Mouse (Mus musculus): ENCODE measurements around the gene Ncoa6. TPM values are rescaled to one million over a fixed set of nuclear protein-coding genes. Genes with fewer than 3 reads are reported as not detected.

Gene Ncoa6
- 10 to 100 TPM; 17.8 to 18.0 TPM for total RNA-seq (2021)
- long read RNA-seq, experiment 1, partial matches to known transcripts: 1 of 4 reads
- long read RNA-seq, experiment 1, other reads (novel, unspliced or antisense): 3 of 4 reads
- long read RNA-seq, experiment 2, partial matches to known transcripts: 2 of 5 reads
- long read RNA-seq, experiment 2, other reads (novel, unspliced or antisense): 3 of 5 reads

DNA sequence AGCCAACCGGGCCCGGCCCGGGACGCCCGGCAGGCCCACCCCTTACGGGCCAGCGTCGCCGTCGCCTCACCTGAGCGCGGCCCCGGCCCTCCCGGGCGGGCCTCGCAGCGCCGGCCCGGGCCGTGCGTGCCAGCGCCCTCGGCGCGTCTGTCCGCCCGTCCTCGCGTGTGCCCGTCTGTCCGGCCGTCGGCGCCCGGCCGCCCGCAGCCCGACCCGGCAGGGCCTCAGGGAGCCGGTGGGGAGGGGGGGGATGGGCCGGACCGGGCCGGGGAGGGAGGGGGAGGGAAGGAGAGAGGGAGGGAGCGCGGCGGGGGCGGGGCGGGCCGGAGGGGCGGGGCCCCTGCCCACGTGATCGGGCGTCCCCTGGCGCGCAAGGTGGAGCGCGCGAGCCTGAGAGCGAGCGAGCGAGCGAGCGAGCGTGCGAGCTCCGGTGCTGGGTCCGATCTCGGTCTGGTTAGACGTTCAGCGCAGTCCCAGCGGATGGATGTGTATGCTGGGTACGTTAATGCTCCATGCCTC is at the start of gene Ncoa6:
Ncoa6 (minus strand) TSS at position 325 of the 519 bp plus-strand sequence.
- intact Hi-C loops (cut with DNase I; ENCODE audit: low total_unique reads): no loop called here
- DNase-seq: peak; percentile 75

DNA sequence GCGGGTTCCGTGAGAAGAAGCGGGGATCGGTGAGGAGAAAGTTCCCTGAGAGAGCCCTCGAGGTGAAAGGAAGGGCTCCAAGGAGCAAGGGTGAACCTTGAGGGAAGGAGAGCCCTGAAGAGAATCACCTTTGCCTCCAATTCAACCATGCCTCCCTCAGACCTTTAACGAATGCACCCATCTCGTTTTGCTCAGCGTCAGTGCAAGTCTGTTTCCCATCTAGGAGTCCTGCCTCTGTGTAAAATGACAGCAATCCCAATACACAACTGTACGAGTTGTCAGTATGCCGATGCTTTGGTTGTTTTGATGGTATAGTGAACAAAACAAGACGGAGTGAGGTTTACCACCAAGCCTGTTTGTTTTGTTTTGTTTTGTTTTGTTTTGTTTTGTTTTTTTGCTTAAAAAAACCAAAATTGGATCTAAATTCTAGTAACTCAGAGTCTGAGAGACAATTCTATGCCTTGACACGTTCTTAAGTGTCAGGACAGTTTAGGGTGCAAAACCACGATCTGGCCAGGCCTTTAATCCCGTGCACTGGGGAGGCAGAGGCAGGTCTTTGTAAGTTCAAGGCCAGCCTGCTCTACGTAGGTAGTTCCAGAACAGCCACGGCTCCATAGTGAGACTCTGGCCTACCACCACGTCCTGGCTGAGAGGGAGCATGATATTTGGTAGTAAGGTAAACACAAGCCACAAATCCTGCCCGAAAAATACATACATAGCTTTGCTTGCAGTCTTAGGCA is 45.0 kb upstream of the Ncoa6 start:
- no peak for DNase-seq
- intact Hi-C loops (cut with DNase I; ENCODE audit: low total_unique reads): no loop called here

GRCm38 (mm10) chr2:155517455-155518423 is 44.0 kb upstream of the Ncoa6 start, which contains the start of the genes Acss2 and Ggt7:
Gene Acss2 (plus strand): TSS chr2:155517948.
Gene Ggt7 (minus strand): TSS chr2:155518237.
- intact Hi-C loops (cut with DNase I; ENCODE audit: low total_unique reads): loop anchor here (2.0 kb wide), 1 partner anchor 67 kb away; no protein-coding TSS in a partner anchor
- peak; percentile 99 for DNase-seq

- intact Hi-C loops (cut with DNase I; ENCODE audit: low total_unique reads): loop anchor here (2.0 kb wide), 2 partner anchors 69 to 105 kb away; no protein-coding TSS in a partner anchor
- DNase-seq: peak; percentile 55
These were observed 42.2 kb upstream of the Ncoa6 start for GRCm38 (mm10) chr2:155515941-155516340.

GRCm38 (mm10) chr2:155514666-155515065 is 41.0 kb upstream of the Ncoa6 start:
- peak; percentile 78 for DNase-seq
- intact Hi-C loops (cut with DNase I; ENCODE audit: low total_unique reads): loop anchor here (2.0 kb wide), 1 partner anchor 106 kb away; no protein-coding TSS in a partner anchor

DNA sequence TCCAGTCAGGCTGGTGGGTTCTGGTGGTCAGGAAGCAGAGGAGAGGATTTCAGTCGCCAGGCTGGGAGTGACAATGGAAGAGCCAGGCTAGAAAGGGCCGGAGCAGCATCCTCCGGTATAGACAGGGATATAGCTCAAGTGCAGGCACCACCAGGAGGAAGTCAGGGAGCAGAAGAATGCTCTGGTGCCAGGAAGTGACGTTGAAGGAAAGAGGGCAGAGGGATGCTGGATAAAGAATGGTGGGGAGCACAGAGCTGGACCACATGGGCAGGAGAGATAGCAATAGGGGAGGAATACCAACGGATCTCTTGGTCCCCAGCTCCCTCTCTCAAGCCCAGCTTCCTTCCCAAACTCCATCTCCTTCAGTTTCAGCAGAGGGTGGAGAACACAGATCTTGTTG is 39.8 kb upstream of the Ncoa6 start:
- intact Hi-C loops (cut with DNase I; ENCODE audit: low total_unique reads): no loop called here
- DNase-seq: no peak

GRCm38 (mm10) chr2:155512479-155512878 is 38.8 kb upstream of the Ncoa6 start:
- peak; percentile 32 for DNase-seq

DNA sequence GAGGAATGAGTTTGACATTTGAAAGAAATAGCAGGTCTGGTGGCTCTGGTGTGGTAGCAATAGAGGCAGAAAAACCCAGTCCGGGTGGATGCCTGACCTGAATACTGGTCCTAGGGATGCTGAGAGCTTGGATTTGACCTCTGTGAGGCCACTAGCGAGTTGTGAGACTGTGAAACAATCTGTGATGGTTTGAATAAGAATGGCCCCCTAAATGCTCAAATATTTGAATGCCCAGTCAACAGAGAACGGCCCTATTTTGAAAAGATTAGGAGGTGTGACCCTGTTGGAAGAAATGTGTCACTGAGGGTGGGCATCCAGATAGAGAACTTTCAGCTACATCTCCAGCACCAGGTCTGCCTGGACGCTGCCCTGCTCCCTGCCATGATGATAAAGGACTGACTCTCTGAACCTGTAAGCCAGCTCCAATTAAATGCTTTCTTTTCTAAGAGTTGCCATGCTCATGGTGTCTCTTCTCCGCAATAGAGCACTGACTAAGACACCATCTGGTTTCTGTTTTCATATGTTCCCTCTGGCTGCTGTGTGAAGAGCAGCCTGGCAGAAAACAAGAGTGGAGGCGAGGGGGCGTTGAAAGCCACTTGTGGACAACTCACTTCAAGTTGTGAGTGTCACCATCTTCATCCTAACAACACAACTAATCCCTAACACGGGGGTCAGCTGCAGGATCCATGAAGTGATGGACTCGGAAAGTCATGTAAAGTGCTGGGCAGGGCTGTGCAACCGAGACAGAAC is 34.2 kb upstream of the Ncoa6 start:
- intact Hi-C loops (cut with DNase I; ENCODE audit: low total_unique reads): no loop called here
- no peak for DNase-seq

More at GRCm38 (mm10) chr2:155512479-155512878, 38.8 kb upstream of the Ncoa6 start:
- intact Hi-C loops (cut with DNase I; ENCODE audit: low total_unique reads): no loop called here

DNA sequence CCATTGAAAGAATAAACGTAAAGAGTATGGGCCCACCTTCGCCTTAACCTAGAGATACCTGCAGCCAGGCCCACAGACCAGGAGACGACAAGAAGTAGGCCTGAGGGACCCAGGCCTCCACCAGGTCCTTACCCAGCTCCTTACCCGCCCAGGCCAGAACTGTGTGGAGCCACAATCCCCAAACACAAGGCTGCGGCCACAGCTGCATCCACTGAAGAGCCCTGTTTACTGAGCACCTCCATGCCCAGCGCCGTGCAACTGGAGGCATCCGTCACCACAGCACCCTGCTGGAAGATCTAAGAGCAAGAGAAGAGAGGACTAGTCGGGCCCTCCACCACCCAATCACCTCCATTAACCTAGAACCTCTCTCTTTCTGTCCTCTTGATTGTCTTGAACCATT is 32.1 kb upstream of the Ncoa6 start:
- intact Hi-C loops (cut with DNase I; ENCODE audit: low total_unique reads): no loop called here
- DNase-seq: no peak

DNA sequence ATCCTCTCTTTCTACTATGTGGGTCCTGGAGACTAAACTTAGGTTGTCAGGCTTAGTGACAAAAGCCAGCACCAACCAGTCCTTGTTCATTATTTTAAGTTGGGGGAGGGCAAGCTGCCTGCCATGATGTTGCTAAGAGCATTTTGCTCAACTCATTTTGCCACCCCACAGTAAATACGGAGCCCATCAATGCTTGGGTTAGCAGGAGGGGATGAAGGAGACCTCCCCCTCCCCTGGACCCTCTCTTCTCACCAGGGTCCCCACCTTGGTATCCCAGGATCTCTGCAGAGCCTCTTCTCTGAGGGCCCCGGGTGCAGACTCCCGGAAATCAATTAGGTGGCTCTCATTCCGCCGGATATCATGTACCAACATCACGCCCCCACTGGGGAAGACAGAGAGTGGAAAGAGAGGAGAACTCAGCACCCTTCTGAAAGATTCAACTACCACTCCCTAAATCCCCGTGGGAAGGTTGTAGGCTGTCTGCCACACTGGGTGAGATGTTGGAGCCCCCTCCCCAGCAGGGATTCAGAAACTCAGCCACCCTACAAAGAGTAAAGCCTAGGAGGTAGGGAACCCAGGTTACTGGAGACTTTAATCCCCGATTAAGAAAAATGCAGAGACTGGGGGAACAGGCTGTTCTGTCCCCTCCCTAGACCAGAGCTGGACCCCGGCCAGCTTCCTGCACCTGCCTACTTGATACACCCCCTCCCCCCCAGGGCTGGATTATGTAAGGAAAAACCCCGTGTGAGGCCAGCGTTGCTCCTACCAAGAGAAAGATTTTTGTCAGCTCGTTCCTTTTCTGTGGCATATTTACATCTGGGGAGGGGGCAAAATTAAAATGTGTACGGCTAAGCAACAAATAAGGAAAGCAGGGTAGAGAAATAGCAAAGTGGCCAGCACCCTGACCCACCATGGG is 31.0 kb upstream of the Ncoa6 start:
- intact Hi-C loops (cut with DNase I; ENCODE audit: low total_unique reads): no loop called here
- no peak for DNase-seq

GRCm38 (mm10) chr2:155502596-155502995 is 28.9 kb upstream of the Ncoa6 start:
- intact Hi-C loops (cut with DNase I; ENCODE audit: low total_unique reads): no loop called here
- DNase-seq: no peak

DNA sequence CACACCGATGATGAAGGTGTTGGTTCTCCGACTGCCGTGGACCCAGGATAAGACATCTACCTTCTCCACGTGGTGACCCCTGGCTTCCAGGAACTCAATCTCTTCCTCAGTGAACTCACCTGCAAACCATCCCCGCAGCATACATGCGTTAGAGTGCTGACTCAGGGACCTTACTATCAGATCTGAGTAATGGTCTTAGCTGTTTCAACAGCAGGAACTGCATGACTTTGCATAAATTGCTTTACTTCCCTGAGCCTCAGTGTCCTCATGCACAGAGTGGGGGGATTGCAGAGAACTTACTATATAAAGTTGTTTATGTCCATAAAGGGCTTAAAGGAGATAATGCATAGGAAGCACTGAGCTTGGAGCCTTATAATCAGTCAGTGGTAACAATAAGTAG is 17.3 kb upstream of the Ncoa6 start:
- intact Hi-C loops (cut with DNase I; ENCODE audit: low total_unique reads): no loop called here
- DNase-seq: no peak

DNA sequence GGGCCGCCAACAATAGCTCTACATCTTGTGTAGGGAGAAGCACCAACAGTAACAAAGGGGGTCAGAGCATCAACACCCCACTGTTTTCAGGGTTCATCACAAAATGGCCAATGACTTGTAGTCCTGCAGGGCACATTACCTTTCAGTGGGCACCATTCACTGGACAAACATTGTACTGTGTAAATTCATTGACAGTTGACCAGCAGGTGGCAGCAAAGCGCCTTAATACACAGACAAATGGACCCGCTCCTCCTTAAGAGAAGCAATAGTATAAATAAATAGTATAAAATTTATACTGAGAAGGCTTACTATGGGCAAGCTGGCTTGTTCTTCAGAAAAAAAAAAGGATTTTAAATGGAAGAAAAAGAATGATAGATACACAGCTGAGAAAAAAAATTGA is 8.3 kb upstream of the Ncoa6 start:
- intact Hi-C loops (cut with DNase I; ENCODE audit: low total_unique reads): no loop called here

GRCm38 (mm10) chr2:155472671-155473569 is 774 bp downstream of the Ncoa6 start:
- DNase-seq: peak; percentile 44
- intact Hi-C loops (cut with DNase I; ENCODE audit: low total_unique reads): no loop called here

More for the DNA sequence above, 8.3 kb upstream of the Ncoa6 start:
- DNase-seq: peak; percentile 45

DNA sequence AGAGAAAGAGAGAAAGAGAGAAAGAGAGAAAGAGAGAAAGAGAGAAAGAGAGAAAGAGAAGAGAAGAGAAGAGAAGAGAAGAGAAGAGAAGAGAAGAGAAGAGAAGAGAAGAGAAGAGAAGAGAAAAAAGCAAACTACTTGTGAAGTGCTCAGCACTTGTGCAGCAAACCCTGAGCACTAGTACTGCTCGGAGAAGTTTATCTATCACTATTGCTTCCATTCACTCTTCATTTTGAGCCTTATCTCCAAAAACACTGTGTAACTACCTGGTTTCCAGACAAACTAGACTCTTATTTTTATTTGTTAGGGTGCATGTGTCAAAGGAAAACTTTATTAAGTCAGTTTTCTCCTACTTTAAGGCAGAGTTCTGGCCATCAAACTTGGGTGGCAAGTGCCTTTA is 6.8 kb downstream of the Ncoa6 start:
- no peak for DNase-seq
- intact Hi-C loops (cut with DNase I; ENCODE audit: low total_unique reads): no loop called here

GRCm38 (mm10) chr2:155453591-155453990 is 20.1 kb downstream of the Ncoa6 start:
- intact Hi-C loops (cut with DNase I; ENCODE audit: low total_unique reads): no loop called here
- no peak for DNase-seq

- intact Hi-C loops (cut with DNase I; ENCODE audit: low total_unique reads): no loop called here
- DNase-seq: no peak
These were observed 22.4 kb downstream of the Ncoa6 start for GRCm38 (mm10) chr2:155451256-155451655.
